Mouse (Mus musculus): ENCODE results near the gene Ube2g1.

Gene Ube2g1

GRCm38 (mm10) chr11:72606694-72607407 lies at the start of gene Ube2g1:
TSS of gene Ube2g1 (plus strand) at chr11:72607283.
- DNase-seq (ENCODE audit: low spot score in 2 of 2) = peak; percentile 96 to 97

- no peak for DNase-seq (ENCODE audit: low spot score in 2 of 2)
These were observed 48.9 kb upstream of the Ube2g1 start for GRCm38 (mm10) chr11:72558155-72558554.

- no peak for DNase-seq (ENCODE audit: low spot score in 2 of 2)
These were observed 46.4 kb upstream of the Ube2g1 start for GRCm38 (mm10) chr11:72560661-72561060.

GRCm38 (mm10) chr11:72564232-72564807 lies 42.8 kb upstream of the Ube2g1 start:
- no peak for DNase-seq (ENCODE audit: low spot score in 2 of 2)

- no peak for DNase-seq (ENCODE audit: low spot score in 2 of 2)
These were observed 40.8 kb upstream of the Ube2g1 start for GRCm38 (mm10) chr11:72566304-72566703.

GRCm38 (mm10) chr11:72566816-72567338 lies 40.2 kb upstream of the Ube2g1 start:
- peak; percentile 76 to 83 for DNase-seq (ENCODE audit: low spot score in 2 of 2)

- no peak for DNase-seq (ENCODE audit: low spot score in 2 of 2)
These were observed 38.0 kb upstream of the Ube2g1 start for GRCm38 (mm10) chr11:72569051-72569450.

- DNase-seq (ENCODE audit: low spot score in 2 of 2) = no peak
These were observed 37.3 kb upstream of the Ube2g1 start for GRCm38 (mm10) chr11:72569671-72570318.

GRCm38 (mm10) chr11:72570319-72570979 lies 36.6 kb upstream of the Ube2g1 start:
- DNase-seq (ENCODE audit: low spot score in 2 of 2) = peak; percentile 61 to 65

GRCm38 (mm10) chr11:72573819-72574218 lies 33.3 kb upstream of the Ube2g1 start:
- no peak for DNase-seq (ENCODE audit: low spot score in 2 of 2)

GRCm38 (mm10) chr11:72576111-72576465 lies 31.0 kb upstream of the Ube2g1 start:
- no peak for DNase-seq (ENCODE audit: low spot score in 2 of 2)

GRCm38 (mm10) chr11:72576466-72577351 lies 30.4 kb upstream of the Ube2g1 start:
- DNase-seq (ENCODE audit: low spot score in 2 of 2) = no peak

- no peak for DNase-seq (ENCODE audit: low spot score in 2 of 2)
These were observed 28.6 kb upstream of the Ube2g1 start for GRCm38 (mm10) chr11:72578471-72578870.

- DNase-seq (ENCODE audit: low spot score in 2 of 2) = no peak
These were observed 25.3 kb upstream of the Ube2g1 start for GRCm38 (mm10) chr11:72581609-72582447.

- DNase-seq (ENCODE audit: low spot score in 2 of 2) = no peak
These were observed 24.7 kb upstream of the Ube2g1 start for GRCm38 (mm10) chr11:72582448-72582705.

GRCm38 (mm10) chr11:72583092-72583491 lies 24.0 kb upstream of the Ube2g1 start:
- no peak for DNase-seq (ENCODE audit: low spot score in 2 of 2)

GRCm38 (mm10) chr11:72586570-72586969 lies 20.5 kb upstream of the Ube2g1 start:
- no peak for DNase-seq (ENCODE audit: low spot score in 2 of 2)

- no peak for DNase-seq (ENCODE audit: low spot score in 2 of 2)
These were observed 19.4 kb upstream of the Ube2g1 start for GRCm38 (mm10) chr11:72587537-72588233.

GRCm38 (mm10) chr11:72595010-72595737 lies 11.9 kb upstream of the Ube2g1 start:
- DNase-seq (ENCODE audit: low spot score in 2 of 2) = no peak
